Mouse (Mus musculus) left cerebral cortex, adult 6 months (tissue): Measurements from ENCODE around the gene Ring1. TPM values are rescaled to one million over a fixed set of nuclear protein-coding genes. Genes with fewer than 3 reads are reported as not detected.

Experiments used
- long read RNA-seq, 2 experiments: library from polyadenylated mRNA; unstranded; transcript quantifications; one replicate each; pipeline ENCODE4 v2.0.0; 2019 to 2020
- polyA plus RNA-seq: library from polyadenylated mRNA; unstranded; fragments of <200 nt; fragmentation: Nextera tagmentation; gene quantifications from 2 replicates; pipeline ENCODE4 v1.2.3, GENCODE M21; 2021

Gene Ring1
- polyA plus RNA-seq: 3.4 and 12.5 TPM in 2 replicates
- long read RNA-seq, experiment 1, transcript Ring1-201 (7 exons, 2,034 nt): major isoform, 50 of 63 reads
- long read RNA-seq, experiment 1, partial matches to known transcripts: 4 of 63 reads
- long read RNA-seq, experiment 1, other reads (novel, unspliced or antisense): 9 of 63 reads
- long read RNA-seq, experiment 2, partial matches to known transcripts: 4 of 7 reads
- long read RNA-seq, experiment 2, other reads (novel, unspliced or antisense): 0 of 7 reads

DNA sequence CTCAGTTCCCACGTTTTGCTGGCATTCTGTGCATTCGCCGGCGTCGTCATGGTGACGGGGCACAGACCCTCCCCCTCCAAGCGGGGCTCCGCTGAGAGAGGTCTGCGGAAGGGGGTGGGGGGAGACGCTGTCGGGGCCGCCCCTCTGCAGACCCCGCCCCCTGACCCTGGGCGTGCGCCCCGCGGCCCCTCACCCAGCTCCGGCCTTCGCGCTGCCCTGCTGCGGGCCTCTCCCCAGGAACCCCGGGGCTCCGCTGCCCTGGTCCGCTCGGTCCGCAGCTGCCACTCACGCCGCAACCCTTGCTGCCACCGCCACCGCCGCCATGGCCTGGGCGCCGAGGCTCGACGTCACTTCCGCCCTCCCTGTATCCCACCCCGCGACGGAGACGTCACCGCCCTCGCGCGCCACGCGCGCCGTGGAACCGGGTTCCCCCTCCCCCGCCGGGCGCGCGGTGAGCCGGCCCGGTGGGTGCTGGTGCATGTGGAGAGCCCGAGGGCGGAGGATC, at the start of gene Ring1:
Gene Ring1, minus strand, starts transcription at position 364 of the 505 bp plus-strand sequence.

DNA sequence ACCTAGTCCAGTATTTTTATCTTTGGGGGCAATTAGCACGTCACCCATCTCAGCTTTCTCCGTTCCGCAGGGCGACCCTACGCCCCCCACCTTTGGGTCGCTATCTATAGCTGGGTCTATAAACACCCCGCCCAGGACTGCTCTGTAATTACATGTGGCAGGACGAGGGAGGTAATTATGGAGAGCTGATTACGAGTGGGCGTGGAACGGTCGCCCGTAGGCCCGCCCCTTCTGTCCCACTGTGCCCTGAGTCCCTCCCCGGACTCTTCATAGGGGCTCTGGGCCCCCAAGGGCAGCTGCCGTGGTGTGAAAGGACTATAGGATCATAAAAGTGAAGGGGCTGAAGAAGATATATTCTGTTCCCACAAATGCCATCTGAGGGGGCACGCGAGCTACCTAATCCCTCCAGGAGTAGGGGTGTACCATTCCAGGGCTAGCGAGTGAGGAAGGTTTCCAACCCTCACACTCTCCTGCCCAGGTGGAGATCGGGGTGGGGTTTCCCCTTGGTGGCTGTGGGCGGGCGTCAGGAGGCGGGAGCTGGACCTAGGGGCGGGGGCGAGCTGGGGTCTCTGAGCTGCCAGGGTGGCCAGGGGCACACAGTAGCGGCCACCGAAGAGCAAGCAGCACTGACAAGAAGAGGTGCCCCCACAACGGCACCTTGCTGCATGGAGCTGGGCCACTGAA, 14.5 kb upstream of the Ring1 start, which contains the start of gene Col11a2:
Gene Col11a2, plus strand, starts transcription at position 560 of the 684 bp plus-strand sequence.

DNA sequence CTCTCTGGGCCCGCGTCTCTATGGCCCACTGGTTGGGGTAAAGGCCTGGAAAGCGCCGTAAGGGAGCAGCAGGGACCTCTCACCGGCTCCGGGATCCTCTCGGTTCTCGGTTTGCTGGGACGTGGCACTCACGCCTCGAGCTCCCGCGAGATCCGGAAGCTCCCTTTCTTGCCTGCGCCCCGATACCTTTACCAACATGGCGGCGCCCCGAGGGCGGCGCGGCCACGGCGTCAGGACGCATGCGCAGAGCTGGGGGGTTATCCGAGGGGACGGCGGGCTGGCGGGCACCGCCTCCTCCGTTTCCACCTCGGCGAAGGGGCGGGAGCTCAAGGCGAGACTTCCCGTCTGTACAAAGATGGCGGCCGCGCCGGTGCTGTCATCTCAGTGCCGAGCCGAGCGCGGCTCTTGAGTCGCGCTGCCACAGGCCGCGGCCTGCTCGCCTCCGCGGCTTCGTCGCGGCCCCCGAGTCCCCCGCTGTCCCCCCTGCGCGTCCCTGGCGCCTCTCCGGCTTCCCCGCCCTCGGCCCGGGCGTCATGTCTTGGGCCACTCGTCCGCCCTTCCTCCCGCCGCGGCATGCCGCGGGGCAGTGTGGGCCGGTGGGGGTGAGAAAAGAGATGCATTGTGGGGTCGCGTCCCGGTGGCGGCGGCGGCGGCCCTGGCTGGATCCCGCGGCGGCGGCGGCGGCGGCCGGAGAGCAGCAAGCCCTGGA, 7.1 kb upstream of the Ring1 start, which contains the start of the genes Slc39a7 and Rxrb:
Gene Slc39a7, minus strand, starts transcription at position 218 of the 709 bp plus-strand sequence.
Gene Rxrb, plus strand, starts transcription at position 348 of the 709 bp plus-strand sequence.

DNA sequence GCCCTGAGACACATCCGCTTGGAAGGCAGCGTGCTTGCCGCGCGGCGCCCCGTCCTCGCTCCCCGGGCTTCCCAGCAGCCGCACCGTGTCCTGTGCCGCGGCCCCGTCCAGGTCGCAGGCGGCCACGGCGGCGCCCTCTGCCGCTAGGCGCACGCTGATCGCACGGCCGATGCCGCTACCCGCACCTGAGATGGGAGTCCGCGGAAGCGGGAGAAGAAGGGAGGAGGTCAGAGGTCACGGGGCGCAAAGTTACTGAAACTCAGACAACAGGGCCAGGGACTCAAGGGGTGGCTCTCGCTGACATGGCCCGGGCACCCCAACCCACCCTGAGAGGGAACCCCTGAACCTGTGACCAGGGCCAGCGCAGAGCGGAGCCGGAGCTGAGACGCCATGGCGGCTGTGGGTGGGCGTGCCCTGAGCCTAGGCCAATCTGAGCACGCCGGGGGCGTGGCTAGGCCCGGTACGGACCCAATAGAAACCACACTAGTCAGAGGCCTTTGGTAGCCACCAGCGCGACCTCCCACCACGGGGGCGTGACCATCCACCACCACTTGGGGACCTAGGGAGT, 3.3 kb upstream of the Ring1 start, which contains the start of gene H2-Ke6:
Gene H2-Ke6, minus strand, starts transcription at position 405 of the 568 bp plus-strand sequence.

DNA sequence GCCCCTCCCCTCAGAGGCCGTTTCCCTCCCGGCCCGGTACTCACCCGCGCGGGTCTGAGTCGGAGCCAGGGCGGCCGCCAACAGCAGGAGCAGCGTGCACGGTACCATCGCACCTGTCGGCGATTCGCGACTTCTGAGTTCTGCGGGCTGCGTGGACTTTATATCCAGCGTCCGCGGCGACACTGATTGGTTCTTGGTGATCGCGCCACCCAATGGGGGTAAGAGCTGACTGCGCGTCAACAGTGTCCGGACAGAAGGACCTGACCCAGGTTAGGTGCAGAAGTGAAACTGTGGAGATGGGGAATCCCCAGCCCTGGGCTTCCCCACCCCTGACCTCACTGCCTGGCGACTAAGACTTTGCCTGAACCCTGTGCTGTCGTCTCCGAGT, 24.3 kb downstream of the Ring1 start, which contains the start of gene H2-K1:
Gene H2-K1, minus strand, starts transcription at position 198 of the 388 bp plus-strand sequence.

Other genes with a start within 250 kb of the Ring1 start
- gene Angptl4, start 242.8 kb downstream of the Ring1 start, polyA plus RNA-seq: 3.4 TPM in 2 replicates
- gene Kank3, start 214.2 kb downstream of the Ring1 start, polyA plus RNA-seq: 18.2 and 19.7 TPM in 2 replicates
- gene Rps28, start 200.1 kb downstream of the Ring1 start, polyA plus RNA-seq: 2,886 and 3,372 TPM in 2 replicates
- gene Ndufa7, start 200.1 kb downstream of the Ring1 start, polyA plus RNA-seq: 1,006 and 1,076 TPM in 2 replicates
- 45.2 and 56.2 TPM in 2 replicates for gene Cd320, start 181.6 kb downstream of the Ring1 start, polyA plus RNA-seq
- gene Gm7029, start 150.8 kb downstream of the Ring1 start, polyA plus RNA-seq: not detected in 2 replicates
- 0.23 and 0.25 TPM in 2 replicates for gene Kifc1, start 134.0 kb downstream of the Ring1 start, polyA plus RNA-seq
- 1.5 and 2.0 TPM in 2 replicates for gene Platr17, start 119.5 kb downstream of the Ring1 start, polyA plus RNA-seq
- gene Daxx, start 115.3 kb downstream of the Ring1 start, polyA plus RNA-seq: 17.9 and 19.4 TPM in 2 replicates
- 27.8 and 29.4 TPM in 2 replicates for gene Tapbp, start 108.8 kb downstream of the Ring1 start, polyA plus RNA-seq
- gene Zbtb22, start 108.8 kb downstream of the Ring1 start, polyA plus RNA-seq: 4.8 and 8.5 TPM in 2 replicates
- 7.1 and 7.2 TPM in 2 replicates for gene Rgl2, start 95.1 kb downstream of the Ring1 start, polyA plus RNA-seq
- 117 and 123 TPM in 2 replicates for gene Pfdn6, start 84.3 kb downstream of the Ring1 start, polyA plus RNA-seq
- gene Wdr46, start 84.0 kb downstream of the Ring1 start, polyA plus RNA-seq: 4.5 and 4.8 TPM in 2 replicates
- 4.3 and 5.6 TPM in 2 replicates for gene B3galt4, start 73.2 kb downstream of the Ring1 start, polyA plus RNA-seq
- gene Vps52, start 68.9 kb downstream of the Ring1 start, polyA plus RNA-seq: 41.5 and 54.7 TPM in 2 replicates
- gene Rps18, start 68.7 kb downstream of the Ring1 start, polyA plus RNA-seq: 906 and 922 TPM in 2 replicates
- gene H2-K1, start 24.3 kb downstream of the Ring1 start, polyA plus RNA-seq: 29.6 and 37.7 TPM in 2 replicates
- 25.9 and 48.5 TPM in 2 replicates for gene H2-Ke6, start 3.4 kb upstream of the Ring1 start, polyA plus RNA-seq
- gene Slc39a7, start 7.0 kb upstream of the Ring1 start, polyA plus RNA-seq: 66.0 and 69.8 TPM in 2 replicates
- gene Rxrb, start 7.1 kb upstream of the Ring1 start, polyA plus RNA-seq: 12.9 and 32.8 TPM in 2 replicates
- gene Col11a2, start 14.8 kb upstream of the Ring1 start, polyA plus RNA-seq: 0.48 and 0.55 TPM in 2 replicates
- 1.2 and 1.6 TPM in 2 replicates for gene H2-Oa, start 67.7 kb upstream of the Ring1 start, polyA plus RNA-seq
- 32.1 and 36.6 TPM in 2 replicates for gene H2-DMa, start 94.9 kb upstream of the Ring1 start, polyA plus RNA-seq
- gene Brd2, start 98.0 kb upstream of the Ring1 start, polyA plus RNA-seq: 42.2 and 74.5 TPM in 2 replicates
- gene H2-DMb2, start 118.6 kb upstream of the Ring1 start, polyA plus RNA-seq: 0.44 and 0.55 TPM in 2 replicates
- gene H2-DMb1, start 128.4 kb upstream of the Ring1 start, polyA plus RNA-seq: 4.0 and 4.2 TPM in 2 replicates
- 2.2 and 2.8 TPM in 2 replicates for gene Tap1, start 162.9 kb upstream of the Ring1 start, polyA plus RNA-seq
- gene Psmb9, start 163.1 kb upstream of the Ring1 start, polyA plus RNA-seq: 8.1 and 8.5 TPM in 2 replicates
- 21.0 and 24.6 TPM in 2 replicates for gene Psmb8, start 173.0 kb upstream of the Ring1 start, polyA plus RNA-seq
- gene Tap2, start 178.8 kb upstream of the Ring1 start, polyA plus RNA-seq: 5.6 and 6.8 TPM in 2 replicates
- gene H2-Ob, start 214.2 kb upstream of the Ring1 start, polyA plus RNA-seq: 0.55 and 1.3 TPM in 2 replicates
- 7.2 and 13.6 TPM in 2 replicates for gene H2-Ab1, start 233.0 kb upstream of the Ring1 start, polyA plus RNA-seq